Mouse (Mus musculus) T-helper 17 cell (primary cell): ENCODE data around the gene Acot6.
"Not testable (repeated sequence)": the region's sequence is repeated elsewhere in the genome, so short reads cannot be mapped to it uniquely, and the experiment has no call there.

Experiments used
- in situ Hi-C, 2 experiments: fragments of 300-600 bp; cut with MboI, MseI; formaldehyde crosslinking; loops; 1 replicate in 1 of 2; 2 replicates in 1 of 2; pipeline ENCODE4 v1.15.1; 2025; ENCODE audit warnings: high pct_unique_total_duplicates in 2 of 2

The Acot6 gene

DNA sequence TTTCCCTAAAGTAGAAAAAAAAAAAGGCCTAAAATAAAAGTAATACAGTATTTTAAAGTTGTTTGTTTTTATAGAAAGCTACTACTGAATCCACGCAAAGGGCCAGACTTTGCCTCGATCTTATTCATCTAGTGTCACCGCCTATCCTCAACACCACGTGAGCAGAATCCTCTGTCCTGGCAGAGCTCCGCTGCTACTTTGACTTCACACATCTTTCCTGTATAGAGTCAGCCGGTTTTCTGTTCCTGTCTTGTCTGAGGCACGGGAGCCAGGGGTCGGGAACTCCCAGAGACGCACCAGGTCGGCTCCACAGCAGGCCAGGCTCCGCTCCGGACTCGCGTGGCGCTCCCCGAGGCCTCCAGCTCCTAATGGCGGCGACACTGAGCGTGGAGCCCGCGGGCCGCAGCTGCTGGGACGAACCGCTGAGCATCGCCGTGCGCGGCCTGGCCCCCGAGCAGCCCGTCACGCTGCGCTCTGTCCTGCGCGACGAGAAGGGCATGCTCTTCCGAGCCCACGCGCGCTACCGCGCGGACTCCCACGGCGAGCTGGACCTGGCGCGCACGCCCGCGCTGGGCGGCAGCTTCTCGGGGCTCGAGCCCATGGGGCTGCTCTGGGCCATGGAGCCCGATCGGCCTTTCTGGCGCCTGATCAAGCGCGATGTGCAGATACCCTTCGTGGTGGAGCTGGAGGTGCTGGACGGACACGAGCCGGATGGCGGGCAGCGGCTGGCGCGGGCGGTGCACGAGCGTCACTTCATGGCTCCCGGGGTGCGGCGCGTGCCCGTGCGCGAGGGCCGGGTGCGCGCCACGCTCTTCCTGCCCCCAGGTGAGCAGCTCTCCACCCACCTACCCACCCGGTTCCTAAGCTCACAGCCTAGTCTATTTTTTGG lies at the start of gene Acot6:
TSS of gene Acot6 (plus strand) at position 51 of the 889 bp plus-strand sequence.
- in situ Hi-C loops: not testable (repeated sequence)

DNA sequence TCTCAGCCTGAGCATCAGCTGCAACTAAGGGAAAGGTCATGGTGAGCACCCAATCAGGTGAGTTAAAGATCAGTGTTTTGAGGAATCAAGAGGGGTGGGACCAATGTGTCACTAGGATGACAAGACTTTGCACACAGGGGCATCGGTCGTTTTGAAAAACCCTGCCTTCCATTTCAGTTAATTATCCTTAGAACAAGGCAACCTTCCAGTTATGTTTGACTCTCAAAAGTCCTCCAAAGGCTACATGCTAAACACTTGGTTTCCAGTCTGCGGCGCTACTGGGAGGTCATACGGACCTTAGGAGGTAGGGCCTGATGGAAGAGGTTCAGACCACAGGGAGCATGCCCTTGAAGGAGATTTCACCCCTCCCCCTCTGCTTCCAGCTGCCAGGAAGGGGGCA lies 49.7 kb upstream of the Acot6 start:
- in situ Hi-C loops: loop anchor here in 1 of 2 experiments (25.0 kb wide), 1 partner anchor 938 kb away; no protein-coding TSS in a partner anchor

DNA sequence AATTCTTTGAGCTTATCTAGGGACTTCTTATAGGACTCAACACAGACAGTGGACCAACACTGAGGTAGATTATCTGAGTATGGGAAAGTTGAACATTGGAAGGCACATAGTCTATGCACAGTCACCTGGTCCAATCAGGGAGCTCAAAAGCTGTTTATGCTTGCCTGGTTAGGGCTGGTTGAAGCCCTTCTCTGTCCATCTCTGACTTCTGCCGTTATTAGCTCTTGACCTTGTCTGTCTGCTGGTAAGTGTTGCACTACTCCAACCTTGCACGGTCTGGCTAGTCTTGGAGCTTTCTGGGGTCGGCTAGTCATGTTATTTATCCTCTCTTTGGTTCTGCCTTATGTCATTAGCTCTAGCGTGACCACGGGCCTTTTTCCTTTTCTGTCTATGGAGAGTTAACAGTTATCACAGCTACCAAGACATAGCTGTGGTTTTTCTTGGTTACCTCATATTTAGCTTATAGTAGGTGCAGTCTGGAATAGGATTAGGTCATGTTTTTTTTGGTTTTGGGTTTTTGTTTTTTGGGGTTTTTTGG lies 48.4 kb upstream of the Acot6 start, which contains the start of gene Acot3:
TSS of gene Acot3 (plus strand) at position 208 of the 538 bp plus-strand sequence.
- in situ Hi-C loops: loop anchor here in 1 of 2 experiments (25.0 kb wide), 1 partner anchor 940 kb away; no protein-coding TSS in a partner anchor

DNA sequence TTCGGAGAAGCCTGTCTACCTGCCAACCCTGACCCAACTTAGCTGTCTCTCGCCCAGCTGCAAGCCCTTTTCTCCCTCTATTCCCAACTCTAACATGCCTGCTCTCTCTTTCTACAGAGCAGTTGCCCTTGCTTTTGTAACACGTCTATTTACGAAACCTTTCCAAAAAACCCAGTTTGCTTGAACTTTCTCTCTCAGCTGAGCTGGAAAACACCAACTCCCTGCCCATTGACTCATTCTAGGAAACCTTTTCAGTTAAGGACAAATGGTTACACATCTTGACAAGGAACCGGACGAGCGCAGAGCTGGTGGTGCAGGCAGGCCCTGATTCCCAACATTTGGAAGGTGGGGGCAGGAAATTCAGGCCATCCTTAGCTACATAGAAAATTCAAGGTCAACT lies 47.8 kb upstream of the Acot6 start:
- in situ Hi-C loops: loop anchor here in 1 of 2 experiments (25.0 kb wide), 1 partner anchor 940 kb away; no protein-coding TSS in a partner anchor

DNA sequence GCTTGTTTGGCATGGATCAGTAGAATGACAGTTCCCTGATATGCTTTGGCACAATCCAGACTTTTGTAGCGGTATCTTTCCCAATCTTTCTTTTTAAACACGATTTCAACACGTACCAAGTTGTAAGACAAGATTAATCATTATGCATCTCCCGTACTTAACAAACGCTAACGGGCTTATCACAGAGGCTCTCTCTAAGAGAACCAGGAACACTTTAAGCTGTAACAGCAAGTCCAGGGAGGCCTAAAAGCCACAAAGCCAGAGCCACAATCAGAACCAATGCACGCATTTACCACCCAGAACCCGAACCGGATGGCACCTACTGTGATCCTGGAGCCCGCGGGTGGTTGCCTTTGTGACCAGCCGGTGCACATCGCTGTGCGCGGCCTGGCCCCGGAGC lies 47.3 kb upstream of the Acot6 start:
- in situ Hi-C loops: loop anchor here in 1 of 2 experiments (25.0 kb wide), 1 partner anchor 941 kb away; no protein-coding TSS in a partner anchor

DNA sequence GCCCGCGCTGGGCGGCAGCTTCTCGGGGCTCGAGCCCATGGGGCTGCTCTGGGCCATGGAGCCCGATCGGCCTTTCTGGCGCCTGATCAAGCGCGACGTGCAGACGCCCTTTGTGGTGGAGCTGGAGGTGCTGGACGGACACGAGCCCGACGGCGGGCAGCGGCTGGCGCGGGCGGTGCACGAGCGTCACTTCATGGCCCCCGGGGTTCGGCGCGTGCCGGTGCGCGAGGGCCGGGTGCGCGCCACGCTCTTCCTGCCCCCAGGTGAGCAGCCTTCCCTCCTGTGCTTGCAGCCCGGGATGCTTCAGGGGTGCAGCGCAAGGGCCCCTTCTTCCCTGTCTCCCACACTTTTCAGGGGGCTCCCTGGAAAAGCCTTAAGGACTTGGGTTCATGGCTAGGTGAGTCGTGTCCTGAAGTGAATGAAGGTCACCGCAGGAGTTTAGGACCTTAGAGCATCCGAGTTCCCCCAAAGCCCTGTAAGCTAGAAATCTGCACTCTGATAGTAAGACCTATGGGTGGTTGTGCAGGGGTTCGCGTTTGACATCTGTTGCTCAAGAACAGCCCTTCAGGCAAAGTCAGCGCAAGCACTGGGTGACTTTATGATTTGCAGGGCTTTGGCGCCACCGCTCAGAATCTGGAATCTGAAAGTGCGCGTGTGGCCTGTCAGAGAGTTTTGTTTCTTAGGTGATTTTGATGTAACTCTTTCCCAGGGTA lies 46.6 kb upstream of the Acot6 start:
- in situ Hi-C loops: loop anchor here in 1 of 2 experiments (25.0 kb wide), 1 partner anchor 942 kb away; no protein-coding TSS in a partner anchor

DNA sequence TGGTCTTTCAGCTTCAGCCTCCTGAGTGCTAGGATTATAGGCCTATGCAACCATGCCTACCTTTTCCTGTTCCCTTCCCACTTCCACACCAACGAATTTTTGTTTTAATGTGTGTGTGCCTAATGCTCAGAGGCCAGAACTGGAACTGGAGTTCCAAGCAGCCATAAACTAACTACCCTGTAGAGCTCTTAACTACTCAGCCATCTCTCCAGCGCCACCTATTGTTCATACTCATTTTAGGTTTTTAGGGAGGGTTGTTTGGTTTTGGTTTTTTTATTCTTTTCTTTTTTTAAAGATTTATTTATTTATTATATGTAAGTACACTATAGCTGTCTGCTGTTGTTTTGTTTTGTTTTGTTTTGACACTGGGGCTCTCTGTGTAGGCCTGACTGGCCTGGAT lies 39.5 kb upstream of the Acot6 start:
- in situ Hi-C loops: loop anchor here in 1 of 2 experiments (25.0 kb wide), 1 partner anchor 949 kb away; no protein-coding TSS in a partner anchor

DNA sequence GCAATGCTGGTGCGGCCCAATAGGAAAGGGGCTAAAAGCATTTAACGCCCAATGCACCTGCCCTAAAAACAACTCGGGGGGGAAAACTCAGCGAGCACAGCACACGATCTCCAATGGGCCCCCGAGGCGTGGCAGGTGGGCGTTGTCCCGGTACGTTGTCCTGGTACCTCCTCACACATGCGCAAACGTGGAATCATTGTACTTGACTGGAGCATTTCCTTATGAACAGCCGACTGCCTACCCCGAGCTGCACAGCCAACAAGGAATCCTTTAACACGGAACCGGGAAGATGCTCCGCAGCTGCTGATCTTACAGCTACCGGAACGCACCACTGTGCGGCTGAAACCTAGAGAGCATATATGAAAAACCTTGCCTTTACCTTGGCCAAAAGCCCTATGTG lies 38.1 kb upstream of the Acot6 start:
- in situ Hi-C loops: loop anchor here in 1 of 2 experiments (25.0 kb wide), 1 partner anchor 950 kb away; no protein-coding TSS in a partner anchor

DNA sequence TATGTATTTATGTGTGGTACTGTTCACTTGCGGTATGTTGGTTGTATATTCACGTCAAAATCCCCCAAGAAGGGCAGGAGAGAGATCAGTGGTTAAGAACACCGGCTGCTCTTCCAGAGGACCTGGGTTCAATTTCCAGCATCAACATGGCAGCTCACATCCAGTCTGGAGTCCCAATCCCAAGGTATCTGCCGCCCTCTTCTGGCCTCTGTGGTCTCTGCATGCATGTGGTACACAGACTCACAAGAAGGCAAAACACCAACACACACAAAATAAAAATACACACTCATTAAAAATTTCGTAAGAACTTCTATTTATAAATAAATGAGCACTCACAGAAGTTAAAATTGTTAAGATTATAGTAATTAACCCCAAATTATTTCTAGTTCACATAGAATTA lies 37.2 kb upstream of the Acot6 start:
- in situ Hi-C loops: loop anchor here in 1 of 2 experiments (25.0 kb wide), 1 partner anchor 951 kb away; no protein-coding TSS in a partner anchor

DNA sequence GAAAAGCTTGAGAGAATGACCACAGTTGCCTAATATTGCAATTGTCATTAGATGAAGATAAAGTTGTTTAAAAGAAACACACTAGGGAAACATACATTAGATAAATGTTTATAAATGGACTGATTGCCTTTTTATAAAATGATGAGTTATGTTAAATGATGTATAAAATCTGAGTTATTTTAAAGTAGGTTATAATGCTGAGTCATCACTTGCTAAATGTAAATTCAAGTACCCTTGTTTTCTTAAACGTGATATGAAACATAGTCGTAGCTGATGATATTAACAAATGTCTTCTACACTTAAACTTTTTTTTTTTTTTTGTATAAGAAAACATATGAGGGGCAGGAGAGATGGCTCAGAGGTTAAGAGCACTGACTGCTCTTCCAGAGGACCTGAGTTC lies 36.6 kb upstream of the Acot6 start:
- in situ Hi-C loops: loop anchor here in 1 of 2 experiments (25.0 kb wide), 1 partner anchor 952 kb away; no protein-coding TSS in a partner anchor

DNA sequence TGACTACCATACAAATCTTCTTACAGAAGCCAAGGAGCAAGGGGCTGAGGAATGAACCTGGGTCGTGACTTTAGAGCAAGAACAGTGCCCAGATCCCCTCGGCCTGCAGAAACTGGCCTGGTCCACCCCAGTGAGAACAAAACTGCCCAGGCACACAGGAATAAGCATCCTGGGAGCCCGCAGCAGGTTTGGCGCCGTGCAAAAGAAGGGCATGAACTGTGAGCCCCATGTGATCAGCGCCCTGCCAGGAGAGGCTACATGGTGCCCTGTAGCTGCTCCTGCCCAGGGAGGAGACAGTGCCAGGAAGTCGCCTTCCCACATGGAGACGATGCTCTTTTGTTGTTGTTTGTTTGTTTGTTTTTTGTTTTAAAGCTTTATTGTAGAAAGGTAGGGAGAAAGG lies 35.8 kb upstream of the Acot6 start:
- in situ Hi-C loops: loop anchor here in 1 of 2 experiments (25.0 kb wide), 1 partner anchor 952 kb away; no protein-coding TSS in a partner anchor

DNA sequence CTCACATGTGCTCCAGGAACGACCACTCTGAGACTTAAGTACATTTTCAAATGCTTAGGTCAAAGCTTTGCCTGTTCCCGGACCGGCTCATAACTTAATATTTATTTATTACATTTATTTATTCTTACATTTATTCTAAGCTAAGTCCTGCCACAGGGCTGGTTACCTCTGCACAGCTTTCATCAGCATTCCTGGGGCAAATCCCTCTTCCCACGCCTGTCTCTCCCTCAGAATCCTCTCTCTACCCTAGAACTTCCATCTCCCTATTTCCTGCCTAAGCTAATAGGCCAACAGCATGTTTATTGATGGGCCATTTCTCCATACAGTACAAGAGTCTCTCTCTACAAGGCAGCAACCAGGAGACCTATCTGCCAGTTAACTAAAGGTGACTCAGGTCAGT lies 32.7 kb upstream of the Acot6 start:
- in situ Hi-C loops: loop anchor here in 1 of 2 experiments (25.0 kb wide), 1 partner anchor 955 kb away; no protein-coding TSS in a partner anchor

DNA sequence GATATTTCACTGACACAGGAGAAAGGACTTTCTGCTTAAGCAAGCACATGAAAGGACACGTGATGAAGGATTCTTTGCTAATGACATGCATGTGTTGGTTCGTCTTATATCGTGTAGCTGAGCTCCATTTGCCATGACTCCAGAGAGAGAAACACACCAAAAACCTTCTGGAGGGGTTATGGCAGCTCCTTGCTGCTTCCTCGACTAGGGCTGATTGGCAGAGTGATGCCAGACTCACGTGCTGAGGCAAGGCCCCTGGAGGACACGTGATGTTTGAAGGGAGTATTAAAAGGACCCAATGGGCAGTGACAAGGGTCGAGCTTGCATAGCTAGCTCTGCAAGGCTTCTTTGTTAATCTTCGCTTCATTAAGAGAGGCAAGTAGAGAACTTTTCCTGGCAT lies 32.2 kb upstream of the Acot6 start:
- in situ Hi-C loops: loop anchor here in 1 of 2 experiments (25.0 kb wide), 1 partner anchor 956 kb away; no protein-coding TSS in a partner anchor

DNA sequence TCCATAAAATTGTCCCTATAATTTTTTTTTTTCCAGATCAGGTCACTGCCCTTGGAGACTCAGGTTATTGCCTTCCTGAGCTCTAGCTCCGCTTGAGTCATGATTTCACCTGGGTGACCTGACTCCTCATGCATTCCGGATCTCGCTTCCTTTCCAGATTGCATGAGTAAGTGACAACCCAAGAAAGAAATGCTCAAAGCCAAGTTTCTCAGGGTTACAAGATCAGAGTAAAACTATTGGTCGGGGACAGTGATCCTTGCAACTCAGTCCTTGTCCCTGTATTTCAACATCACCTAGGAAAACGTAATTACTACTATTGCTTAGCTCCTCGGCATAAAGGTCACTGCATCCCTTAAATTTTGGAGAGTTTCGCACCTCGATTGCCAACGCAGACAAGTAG lies 31.5 kb upstream of the Acot6 start, which contains the start of gene Acot5:
TSS of gene Acot5 (plus strand) at position 340 of the 400 bp plus-strand sequence.
- in situ Hi-C loops: loop anchor here in 1 of 2 experiments (25.0 kb wide), 1 partner anchor 957 kb away; no protein-coding TSS in a partner anchor

DNA sequence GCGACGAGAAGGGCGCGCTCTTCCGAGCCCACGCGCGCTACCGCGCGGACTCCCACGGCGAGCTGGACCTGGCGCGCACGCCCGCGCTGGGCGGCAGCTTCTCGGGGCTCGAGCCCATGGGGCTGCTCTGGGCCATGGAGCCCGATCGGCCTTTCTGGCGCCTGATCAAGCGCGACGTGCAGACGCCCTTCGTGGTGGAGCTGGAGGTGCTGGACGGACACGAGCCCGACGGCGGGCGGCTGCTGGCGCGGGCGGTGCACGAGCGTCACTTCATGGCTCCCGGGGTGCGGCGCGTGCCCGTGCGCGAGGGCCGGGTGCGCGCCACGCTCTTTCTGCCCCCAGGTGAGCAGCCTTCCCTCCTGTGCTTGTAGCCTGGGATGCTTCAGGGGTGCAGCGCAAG lies 30.9 kb upstream of the Acot6 start:
- in situ Hi-C loops: loop anchor here in 1 of 2 experiments (25.0 kb wide), 1 partner anchor 957 kb away; no protein-coding TSS in a partner anchor

DNA sequence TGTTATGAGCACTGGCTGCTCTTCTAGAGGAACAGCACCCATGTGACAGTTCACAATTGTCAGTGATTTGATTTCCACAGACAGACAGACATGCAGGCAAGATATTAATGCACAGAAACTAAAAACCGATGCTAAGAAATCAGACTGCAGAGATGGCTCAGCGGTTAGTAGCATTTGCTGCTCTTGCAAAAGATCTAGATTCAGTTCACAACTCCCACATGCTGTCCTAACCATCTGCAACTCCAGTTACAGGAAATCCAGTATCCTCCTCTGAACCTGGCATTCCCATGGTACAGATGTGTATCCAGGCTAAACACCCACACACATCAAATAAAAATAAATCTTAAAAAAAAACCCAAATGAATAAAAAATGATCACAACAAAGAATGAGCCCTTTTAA lies 28.8 kb upstream of the Acot6 start:
- in situ Hi-C loops: loop anchor here in 1 of 2 experiments (10.0 to 25.0 kb wide), 2 partner anchors 63 to 959 kb away; no protein-coding TSS in a partner anchor

DNA sequence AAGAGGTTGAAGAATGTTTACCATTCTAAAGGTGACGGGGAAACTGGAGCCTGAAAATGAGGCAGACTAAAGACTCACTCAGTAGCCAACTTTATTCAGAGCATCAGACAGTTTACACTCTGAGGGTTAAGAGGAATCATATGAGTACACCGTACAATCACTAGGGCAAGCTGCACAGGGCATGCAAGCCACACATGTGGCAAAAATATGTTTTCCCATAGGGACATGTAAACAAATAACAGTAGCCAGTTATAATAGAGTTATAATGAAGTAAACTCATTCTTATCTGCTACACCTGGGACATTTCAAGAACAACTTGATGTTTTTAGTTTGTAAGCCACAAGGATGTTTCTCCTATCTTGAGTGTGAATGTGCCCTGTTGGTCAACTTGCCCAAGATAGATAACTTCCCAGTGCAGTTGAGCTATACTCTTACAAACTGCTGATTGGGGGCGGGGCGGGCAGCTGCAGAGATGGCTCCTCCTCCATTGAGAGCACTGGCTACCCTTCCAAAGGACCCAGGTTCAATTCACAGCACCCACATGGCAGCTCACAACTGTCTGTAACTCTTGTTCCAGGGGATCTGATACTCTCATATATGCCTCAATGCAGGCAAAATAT lies 23.0 kb upstream of the Acot6 start:
- in situ Hi-C loops: loop anchor here in 1 of 2 experiments (10.0 kb wide), 1 partner anchor 57 kb away; no protein-coding TSS in a partner anchor

DNA sequence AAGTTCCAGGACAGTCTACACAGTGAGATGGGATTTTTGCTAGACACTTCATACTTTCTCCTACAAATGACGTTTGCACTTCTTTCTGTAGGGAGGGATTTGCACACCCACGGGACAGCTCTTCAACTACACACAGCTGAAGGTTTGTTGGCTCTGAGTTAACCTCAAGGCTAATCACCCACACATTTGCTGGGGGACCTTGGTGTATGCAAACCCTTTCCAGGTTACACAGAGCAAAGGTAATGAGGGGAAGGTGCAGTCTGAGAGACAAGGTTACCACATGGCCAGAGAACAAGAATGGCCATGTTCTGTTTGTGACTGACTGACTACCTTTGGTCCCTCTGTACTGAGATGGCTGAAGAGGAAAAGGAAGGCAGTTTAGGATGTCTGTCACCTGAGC lies 16.6 kb upstream of the Acot6 start:
- in situ Hi-C loops: no loop called here

DNA sequence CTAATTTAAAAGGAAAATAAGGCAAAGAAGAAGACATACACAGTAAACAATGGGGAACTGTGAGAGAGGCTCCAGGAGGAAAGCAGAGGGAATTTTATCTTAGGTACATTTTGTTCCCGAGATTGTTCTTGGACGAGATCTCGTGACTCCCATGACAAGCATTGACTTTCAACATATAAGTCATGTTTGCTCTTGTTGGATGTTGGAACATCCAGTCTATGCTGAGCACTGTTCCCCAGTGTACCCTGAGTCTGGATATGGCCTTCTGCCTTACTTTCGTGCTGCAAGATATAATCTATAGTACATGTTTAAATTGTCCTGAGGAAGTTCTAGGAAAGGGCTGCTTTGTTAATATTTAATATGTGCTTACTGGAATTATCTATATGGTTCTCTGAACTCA lies 15.9 kb upstream of the Acot6 start:
- in situ Hi-C loops: no loop called here

DNA sequence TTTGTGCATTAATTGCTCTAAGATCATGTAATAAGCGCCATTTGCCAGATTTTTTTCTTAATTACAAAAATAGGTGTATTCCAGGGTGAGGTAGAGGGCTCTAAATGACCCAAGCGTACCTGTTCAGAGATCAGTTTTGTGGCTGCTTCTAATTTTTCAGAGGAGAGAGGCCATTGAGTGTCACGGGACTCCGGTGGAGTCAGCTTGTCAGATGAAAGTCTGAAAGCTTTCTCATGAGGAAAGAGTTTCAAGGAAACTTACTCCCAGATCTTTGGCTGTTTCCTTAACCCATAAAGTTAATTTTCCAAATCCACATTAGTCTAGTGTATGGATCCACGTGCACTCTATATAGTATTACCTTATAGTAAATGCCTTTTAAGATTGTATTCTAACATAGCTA lies 5.8 kb upstream of the Acot6 start:
- in situ Hi-C loops: not testable (repeated sequence)
